Mouse (Mus musculus) gastrocnemius, postnatal 25 days (tissue): ENCODE data around the gene Aldh5a1. TPM values are rescaled to one million over a fixed set of nuclear protein-coding genes. Genes with fewer than 3 reads are reported as not detected.

Source experiments
- DNase-seq: peaks from one replicate; pipeline ENCODE4 v3.0.0; 2022
- total RNA-seq, 2 experiments: library from RNA; stranded (reverse); gene quantifications; 1 replicate in 1 of 2; 2 replicates in 1 of 2; pipeline ENCODE4 v1.2.3; 2021

Aldh5a1 gene
- total RNA-seq, 2 experiments from 2014 or later = 5.8 to 5.9 TPM

GRCm38 (mm10) chr13:24933199-24933598, 4.3 kb downstream of the Aldh5a1 start:
- DNase-seq = no peak

DNA sequence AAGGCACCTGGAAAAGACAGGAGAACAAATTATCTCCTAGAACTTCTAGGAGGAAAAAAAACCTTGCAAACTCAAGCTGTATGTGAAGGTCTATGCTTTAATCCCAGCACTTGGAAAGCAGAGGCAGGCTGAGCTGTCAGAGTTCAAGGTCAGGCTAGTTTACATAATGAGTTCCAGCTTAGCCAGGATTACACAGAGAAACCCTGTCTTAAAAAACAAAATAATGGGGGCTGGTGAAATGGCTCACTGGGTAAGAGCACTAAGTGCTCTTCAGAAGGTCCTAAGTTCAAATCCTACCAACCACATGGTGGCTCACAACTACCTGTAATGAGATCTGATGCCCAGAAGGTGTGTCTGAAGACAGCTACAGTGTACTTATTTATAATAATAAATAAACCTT, 6.9 kb downstream of the Aldh5a1 start:
- DNase-seq = no peak

GRCm38 (mm10) chr13:24923991-24924390, 13.5 kb downstream of the Aldh5a1 start:
- DNase-seq = no peak

- no peak for DNase-seq
These were observed 16.2 kb downstream of the Aldh5a1 start for GRCm38 (mm10) chr13:24921281-24921680.

DNA sequence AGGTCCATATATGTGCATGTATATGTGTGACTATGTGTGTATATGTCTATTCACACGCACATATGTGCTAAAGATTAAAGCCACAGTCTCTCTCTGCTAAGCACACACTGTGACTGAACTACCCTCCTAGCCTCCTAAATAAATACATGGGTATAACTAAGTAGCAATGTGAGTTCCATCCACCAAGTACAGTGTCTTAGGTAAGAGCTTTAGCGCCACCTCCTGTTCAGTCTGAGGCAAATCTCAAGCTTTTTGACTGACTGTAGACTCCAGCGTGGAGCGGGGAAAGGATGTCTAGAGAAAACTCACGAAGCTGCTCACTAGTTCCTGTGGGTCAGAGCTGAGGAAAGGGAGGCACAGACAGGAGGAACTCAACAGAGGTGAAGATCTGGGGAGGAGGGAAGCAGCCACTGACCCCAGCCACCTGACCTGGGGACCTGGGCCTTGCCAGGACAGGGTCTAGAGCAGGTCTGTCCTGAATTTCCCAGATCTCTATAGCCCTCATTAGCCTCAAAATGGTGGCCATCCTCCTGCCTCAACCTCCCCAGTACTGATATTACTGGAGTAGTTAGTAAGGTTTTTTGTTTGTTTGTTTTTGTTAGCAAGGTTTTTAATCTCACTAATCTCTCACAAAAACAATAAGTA, 17.0 kb downstream of the Aldh5a1 start:
- DNase-seq = no peak

DNA sequence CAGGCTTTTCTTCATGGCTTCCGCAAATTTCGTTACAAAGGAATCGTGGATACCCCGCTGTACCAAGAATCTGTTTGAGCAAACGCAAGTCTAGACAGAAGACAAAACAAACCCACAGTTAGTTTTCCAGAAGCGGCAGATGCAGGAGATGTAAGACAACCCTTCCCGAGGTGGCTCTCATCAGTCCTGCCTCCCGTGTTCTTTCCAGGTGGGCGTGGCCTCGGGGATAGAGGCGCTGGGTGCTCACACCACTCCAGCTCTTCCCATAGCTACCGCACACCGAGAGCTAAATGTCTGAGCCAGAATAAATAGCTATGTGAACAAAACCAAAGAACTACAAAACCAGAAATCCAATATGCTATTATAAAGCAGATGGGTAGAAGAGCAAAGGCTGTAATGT, 21.6 kb downstream of the Aldh5a1 start:
- no peak for DNase-seq

DNA sequence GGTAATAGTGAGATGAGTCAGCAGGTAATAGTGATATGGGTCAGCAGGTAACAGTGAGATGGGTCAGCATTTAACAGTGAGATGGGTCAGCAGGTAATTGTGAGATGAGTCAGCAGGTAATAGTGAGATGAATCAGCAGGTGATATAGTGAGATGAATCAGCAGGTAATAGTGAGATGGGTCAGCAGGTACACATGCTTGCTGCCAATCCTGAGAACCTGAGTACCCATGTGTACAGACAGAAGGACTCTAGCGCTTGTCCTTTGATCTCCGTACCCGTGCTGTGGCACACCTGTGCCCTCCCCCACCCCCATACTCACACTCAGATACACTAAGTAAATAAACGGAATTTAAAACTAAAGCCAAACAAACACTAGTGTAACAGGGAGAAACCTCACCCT, 22.5 kb downstream of the Aldh5a1 start:
- no peak for DNase-seq

DNA sequence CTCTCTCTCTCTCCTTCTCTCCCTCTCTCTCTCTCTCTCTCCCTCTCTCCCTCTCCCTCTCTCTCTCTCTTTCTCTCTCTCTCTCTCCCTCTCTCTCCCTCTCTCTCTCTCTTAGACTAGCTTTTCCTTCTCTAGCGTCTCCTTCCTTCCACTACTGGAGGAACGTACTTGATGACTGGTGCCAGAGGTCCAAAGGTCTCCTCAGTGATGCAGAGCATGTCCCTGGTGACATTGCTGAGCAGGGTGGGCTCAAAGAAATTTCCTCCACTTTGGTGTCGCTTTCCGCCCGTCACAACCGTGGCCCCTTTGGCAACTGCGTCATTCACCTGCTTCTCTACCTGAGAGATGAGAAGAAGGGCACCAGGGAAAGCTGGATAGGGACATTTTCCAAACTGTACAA, 23.9 kb downstream of the Aldh5a1 start:
- no peak for DNase-seq

DNA sequence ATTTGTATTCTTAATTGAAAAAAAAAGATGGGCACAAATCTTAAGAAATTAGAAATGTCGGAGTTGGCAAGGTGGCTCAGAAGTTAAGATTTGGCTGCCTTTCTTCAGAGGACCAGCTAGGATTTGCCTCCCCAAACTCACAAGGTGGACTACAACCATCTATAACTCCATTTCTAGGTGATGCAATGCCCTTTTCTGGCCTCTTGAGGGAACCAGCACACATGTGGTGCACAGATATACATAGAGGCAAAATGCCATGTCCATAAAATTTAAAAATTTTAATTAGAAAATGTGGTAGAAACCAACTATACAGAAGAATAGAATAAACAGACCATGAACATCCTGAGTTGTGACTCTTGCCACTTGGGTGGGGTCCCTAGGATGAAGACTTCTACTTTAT, 28.3 kb downstream of the Aldh5a1 start:
- no peak for DNase-seq

GRCm38 (mm10) chr13:24906831-24907570, 30.5 kb downstream of the Aldh5a1 start:
- DNase-seq = no peak

DNA sequence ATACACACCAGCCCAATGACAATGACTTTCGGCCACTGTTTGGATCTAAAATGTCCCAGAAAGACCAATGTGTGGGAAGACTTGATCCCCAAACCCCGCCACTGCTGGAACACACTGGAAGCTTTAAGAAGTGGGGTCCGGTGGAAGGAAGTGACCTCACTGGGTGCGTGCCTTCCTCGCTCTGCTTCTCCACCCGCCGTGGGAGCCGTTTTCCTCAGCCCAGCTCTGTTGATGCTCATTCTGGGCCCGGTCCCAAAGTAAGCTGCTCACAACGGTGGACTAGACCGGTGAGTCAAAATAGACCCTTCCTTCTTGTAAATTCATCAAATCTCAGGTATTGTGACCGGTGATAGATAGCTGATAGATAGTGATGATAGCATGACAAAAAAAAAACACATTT, 32.0 kb downstream of the Aldh5a1 start:
- no peak for DNase-seq

GRCm38 (mm10) chr13:24903412-24903811, 34.0 kb downstream of the Aldh5a1 start:
- no peak for DNase-seq

DNA sequence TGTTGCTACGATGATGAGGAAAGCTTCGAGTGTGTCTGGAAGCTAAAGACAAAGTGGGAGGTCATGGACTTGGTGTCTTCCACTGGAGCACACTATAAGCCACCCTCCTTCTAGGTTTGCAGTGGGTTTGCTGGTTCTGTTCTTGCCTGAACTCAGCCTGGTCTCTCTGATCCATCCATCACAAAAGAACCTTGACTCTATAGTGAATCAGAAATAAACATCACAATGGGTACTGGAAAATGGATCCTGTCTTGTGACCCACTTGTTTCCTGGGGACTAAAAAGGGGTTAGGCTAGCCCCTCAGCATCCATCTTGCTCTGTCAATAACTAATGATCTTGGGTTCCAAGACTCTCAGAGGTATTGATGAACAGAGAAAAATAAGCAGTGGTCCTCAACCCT, 35.5 kb downstream of the Aldh5a1 start:
- no peak for DNase-seq

DNA sequence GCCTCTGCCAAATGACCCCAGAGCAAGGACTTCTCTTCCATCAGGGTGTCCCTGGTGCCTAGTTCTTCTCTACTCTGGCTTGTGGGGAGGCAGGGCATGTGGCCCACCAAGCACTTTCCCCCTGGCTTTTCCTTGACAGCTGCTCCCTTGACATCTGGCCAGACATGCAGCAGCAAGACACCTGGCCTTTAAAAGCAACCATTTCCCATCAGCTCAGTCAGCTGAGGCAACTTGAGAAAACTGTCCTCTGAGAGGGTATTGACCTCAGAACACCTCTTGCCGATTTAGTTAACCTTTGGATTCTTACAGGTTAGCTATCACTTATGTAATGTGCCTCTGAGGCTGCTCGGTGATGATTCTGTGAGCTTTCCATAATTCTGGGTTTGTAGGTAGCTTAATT, 43.6 kb downstream of the Aldh5a1 start:
- no peak for DNase-seq

DNA sequence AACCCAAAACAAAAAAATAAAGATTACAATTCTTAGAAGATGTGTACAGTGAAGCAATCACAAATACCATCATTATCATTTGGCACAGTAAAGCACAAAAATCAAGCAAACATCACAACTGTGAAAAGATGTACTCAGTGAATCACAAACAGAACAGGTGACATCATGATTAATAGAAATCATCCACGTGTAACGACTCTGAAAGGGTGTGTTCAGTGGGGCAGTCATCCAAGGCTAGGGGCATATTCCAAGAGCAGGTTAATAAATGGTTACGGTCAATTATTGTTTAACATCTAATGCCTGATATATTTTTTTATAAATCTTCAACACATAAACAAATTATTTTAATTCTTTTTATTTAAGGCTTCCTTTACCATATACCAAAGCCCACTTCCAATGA, 44.9 kb downstream of the Aldh5a1 start:
- DNase-seq = no peak

GRCm38 (mm10) chr13:24889554-24889953, 47.9 kb downstream of the Aldh5a1 start:
- DNase-seq = no peak

DNA sequence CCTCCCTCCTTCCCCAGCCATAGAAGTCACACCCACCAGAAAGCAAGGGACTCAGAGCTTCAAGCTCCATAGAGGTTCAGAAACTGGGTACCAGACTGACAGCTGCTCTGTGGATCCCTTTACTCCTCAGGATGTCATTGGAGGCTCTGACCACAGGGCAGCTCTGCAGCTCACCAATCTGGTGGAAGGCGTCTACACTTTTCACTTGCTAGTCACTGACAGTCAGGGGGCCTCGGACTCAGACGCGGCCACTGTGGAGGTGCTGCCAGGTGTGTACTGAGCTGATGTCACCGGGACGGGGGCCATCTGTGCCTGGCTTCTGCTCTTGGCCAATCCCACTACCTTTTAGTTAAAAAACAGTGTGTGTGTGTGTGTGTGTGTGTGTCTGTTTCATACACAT, 55.0 kb downstream of the Aldh5a1 start:
- DNase-seq = no peak

GRCm38 (mm10) chr13:24880704-24881103, 56.8 kb downstream of the Aldh5a1 start:
- DNase-seq = no peak

GRCm38 (mm10) chr13:24880208-24880607, 57.3 kb downstream of the Aldh5a1 start:
- no peak for DNase-seq

DNA sequence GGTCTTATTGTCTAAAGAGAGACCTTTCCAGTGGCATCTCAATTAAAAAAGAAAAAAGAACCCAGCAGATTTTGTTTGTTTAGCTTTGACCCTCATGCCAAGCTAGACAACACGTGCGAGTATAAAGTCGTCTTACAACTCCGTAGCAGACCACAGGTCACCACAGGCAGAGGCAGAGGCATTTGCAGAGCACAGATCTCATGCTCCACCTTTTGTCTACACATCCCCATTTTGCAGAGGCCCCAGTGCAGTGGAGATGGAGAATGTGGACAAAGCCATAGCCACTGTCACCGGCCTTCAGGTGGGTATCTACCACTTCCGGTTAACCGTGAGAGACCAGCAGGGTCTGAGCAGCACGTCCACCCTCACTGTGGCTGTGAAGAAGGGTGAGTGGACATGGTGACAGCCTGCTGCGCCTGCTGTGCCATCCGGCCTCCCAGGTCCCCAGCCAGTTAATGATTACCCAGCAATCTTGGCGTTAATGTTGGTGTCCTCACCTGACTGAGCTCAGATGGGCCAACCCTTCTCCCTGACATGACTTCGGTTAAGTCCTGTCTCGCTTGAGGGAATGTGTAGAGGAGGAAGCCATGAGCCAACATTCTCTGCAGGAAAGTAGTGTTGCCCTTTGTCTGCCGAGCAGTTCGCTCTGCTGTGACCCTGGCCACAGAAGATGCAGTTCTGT, 58.0 kb downstream of the Aldh5a1 start:
- DNase-seq = no peak

GRCm38 (mm10) chr13:24868233-24868632, 69.2 kb downstream of the Aldh5a1 start:
- no peak for DNase-seq

DNA sequence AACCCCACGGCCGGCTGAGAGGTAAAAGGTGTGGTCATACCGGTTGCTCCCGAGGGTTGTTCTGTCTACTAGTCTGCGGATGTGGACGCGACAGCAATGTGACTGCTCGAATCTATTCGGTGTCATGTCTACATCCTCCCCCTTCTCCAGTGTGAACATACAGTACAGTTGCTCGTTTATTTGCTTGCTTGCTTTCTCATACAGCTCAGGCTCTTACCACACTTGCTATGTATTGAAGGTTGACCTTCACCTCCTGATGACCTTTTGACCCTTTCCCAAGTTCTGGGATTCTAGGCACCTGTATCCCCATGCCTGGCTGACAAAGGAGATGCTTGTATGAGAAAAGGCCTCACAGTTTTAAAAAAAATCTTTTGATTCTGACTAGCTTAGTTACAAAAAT, 69.7 kb downstream of the Aldh5a1 start:
- DNase-seq = no peak
